Mouse (Mus musculus): ENCODE measurements around the gene Clptm1.
A peak's percentile ranks its signal among the peaks of the same experiment; 100 is the strongest.
"Not testable (repeated sequence)": the region's sequence is repeated elsewhere in the genome, so short reads cannot be mapped to it uniquely, and the experiment has no call there.

Clptm1 gene

GRCm38 (mm10) chr7:19609641-19610332 lies 55.0 kb downstream of the Clptm1 start:
- DNase-seq (ENCODE audit: low spot score in 2 of 2): no peak

- DNase-seq (ENCODE audit: low spot score in 2 of 2): no peak
Observed at GRCm38 (mm10) chr7:19607291-19607690, 57.5 kb downstream of the Clptm1 start.

GRCm38 (mm10) chr7:19604606-19605214 lies 60.1 kb downstream of the Clptm1 start:
- DNase-seq (ENCODE audit: low spot score in 2 of 2): not testable (repeated sequence)

GRCm38 (mm10) chr7:19603849-19604605 lies 60.8 kb downstream of the Clptm1 start, which contains the start of gene Clasrp:
Gene Clasrp (minus strand): TSS chr7:19604486.
- DNase-seq (ENCODE audit: low spot score in 2 of 2): peak; percentile 85 to 95

GRCm38 (mm10) chr7:19603055-19603454 lies 61.8 kb downstream of the Clptm1 start:
- DNase-seq (ENCODE audit: low spot score in 2 of 2): no peak

GRCm38 (mm10) chr7:19600562-19600961 lies 64.3 kb downstream of the Clptm1 start:
- DNase-seq (ENCODE audit: low spot score in 2 of 2): peak; percentile 55 to 59

GRCm38 (mm10) chr7:19593061-19593730 lies 71.6 kb downstream of the Clptm1 start:
- no peak for DNase-seq (ENCODE audit: low spot score in 2 of 2)

GRCm38 (mm10) chr7:19589917-19590316 lies 74.9 kb downstream of the Clptm1 start:
- peak; percentile 67 to 85 for DNase-seq (ENCODE audit: low spot score in 2 of 2)

GRCm38 (mm10) chr7:19589207-19589606 lies 75.6 kb downstream of the Clptm1 start:
- DNase-seq (ENCODE audit: low spot score in 2 of 2): peak in 1 of 2 experiments; percentile 51

GRCm38 (mm10) chr7:19586269-19586668 lies 78.6 kb downstream of the Clptm1 start:
- DNase-seq (ENCODE audit: low spot score in 2 of 2): no peak
